Mouse (Mus musculus) hindbrain, embryonic 11.5 days (tissue): ENCODE data around the gene Mbnl2. TPM values are rescaled to one million over a fixed set of nuclear protein-coding genes. Genes with fewer than 3 reads are reported as not detected.
A peak's percentile ranks its signal among the peaks of the same experiment; 100 is the strongest.
"Not testable (repeated sequence)": the region's sequence is repeated elsewhere in the genome, so short reads cannot be mapped to it uniquely, and the experiment has no call there.

ENCODE experiments used
- ATAC-seq: fragments of 200-750 bp; cut with Nextera tagmentation; 2 replicates; pipeline ENCODE4 v1.8.0; 2017; ENCODE audit warnings: mild to moderate bottlenecking, moderate TSS enrichment, moderate library complexity; ENCODE audit not compliant: low FRiP score
- DNase-seq: peaks from one replicate; pipeline ENCODE4 v3.0.0-alpha.2; 2015; ENCODE audit warnings: low spot score
- H3K27ac ChIP-seq: fragments of 300-500 bp; sonication (generic); 2 replicates; pipeline ENCODE4 v1.5.1; 2014; ENCODE audit warnings: mild to moderate bottlenecking, low read depth, low read length
- H3K27me3 ChIP-seq: fragments of 300-500 bp; sonication (generic); 2 replicates; pipeline ENCODE4 v1.6.1; 2014; ENCODE audit warnings: mild to moderate bottlenecking, low read length, moderate library complexity, mixed read lengths; ENCODE audit not compliant: control insufficient read depth, insufficient read depth
- H3K36me3 ChIP-seq: fragments of 300-500 bp; sonication (generic); 2 replicates; pipeline ENCODE4 v1.6.1; 2014; ENCODE audit warnings: mild to moderate bottlenecking, low read length, moderate library complexity, mixed read lengths; ENCODE audit not compliant: control insufficient read depth, insufficient read depth
- H3K4me1 ChIP-seq: fragments of 300-500 bp; sonication (generic); replicated peaks from 2 replicates; pipeline ENCODE4 v1.6.1; 2014; ENCODE audit warnings: low read length, mixed read lengths; ENCODE audit not compliant: control insufficient read depth, insufficient read depth
- H3K4me2 ChIP-seq: fragments of 300-500 bp; sonication (generic); replicated peaks from 2 replicates; pipeline ENCODE4 v1.6.1; 2014; ENCODE audit warnings: mild to moderate bottlenecking, low read depth, low read length
- H3K4me3 ChIP-seq: fragments of 300-500 bp; sonication (generic); 2 replicates; pipeline ENCODE4 v1.5.1; 2014; ENCODE audit warnings: low read depth, low read length
- H3K9ac ChIP-seq: fragments of 300-500 bp; sonication (generic); 2 replicates; pipeline ENCODE4 v1.6.1; 2014; ENCODE audit warnings: low read depth, low read length
- H3K9me3 ChIP-seq: fragments of 300-500 bp; sonication (generic); 2 replicates; pipeline ENCODE4 v1.6.1; 2016; ENCODE audit warnings: low read length; ENCODE audit not compliant: control insufficient read depth
- WGBS: fragments of 180-500 bp; shearing (Covaris S2); extraction: QIAGEN DNeasy Blood & Tissue Kit; methylation state at CpG from one replicate; pipeline ENCODE4 v1.1.7; 2014; 5-methylcytosine and 5-hydroxymethylcytosine counted together
- polyA plus RNA-seq: library from polyadenylated mRNA; unstranded; fragments of >200 nt; fragmentation: Nextera tagmentation; extraction: Ambion mirVana; gene quantifications from 2 replicates; pipeline ENCODE4 v1.2.1, GENCODE M21; 2014

The Mbnl2 gene
- polyA plus RNA-seq, 1 experiment from 2014 or later: 50.1 TPM

DNA sequence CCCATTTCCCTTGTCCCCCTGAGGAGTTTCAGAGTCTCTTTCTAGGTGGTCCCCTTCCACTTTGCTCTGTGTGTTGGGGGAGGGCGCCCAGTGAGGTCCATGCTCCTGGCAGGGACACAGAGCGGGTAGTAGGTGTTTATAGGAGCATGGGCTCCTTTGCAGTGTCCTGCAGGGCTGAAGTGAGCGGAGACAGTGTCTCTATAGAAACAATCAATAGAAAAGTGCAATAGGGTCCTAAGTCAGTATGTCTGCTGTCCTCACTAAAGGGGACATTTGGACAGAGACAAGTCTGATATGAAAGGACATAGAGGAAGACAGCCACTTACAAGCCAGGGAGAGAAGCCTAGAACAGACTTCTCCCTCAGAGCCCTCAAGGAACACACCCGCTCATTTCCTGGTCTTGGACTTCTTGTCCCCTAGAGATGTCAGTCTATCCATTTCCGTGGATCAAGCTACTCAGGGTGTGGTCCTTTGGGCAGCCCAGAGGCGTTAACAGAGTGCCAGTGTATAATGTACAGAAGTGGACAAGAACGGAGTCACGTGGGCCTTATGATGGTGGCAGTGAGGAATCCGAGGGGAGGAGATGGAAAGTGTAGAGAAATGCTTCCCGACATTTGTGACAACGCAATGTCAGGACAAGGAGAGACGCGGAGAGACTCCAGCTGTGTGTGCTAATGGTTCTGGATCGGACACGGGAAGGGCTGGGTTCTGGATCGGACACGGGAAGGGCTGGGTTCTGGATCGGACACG lies 82.0 kb downstream of the Mbnl2 start:
- H3K9me3 ChIP-seq: no peaks in the 10 kb centered on the region
- 94% methylated on average over 17 of the region's 19 CpGs for WGBS
- H3K4me2 ChIP-seq: no peak overlapping the region
- no peak for DNase-seq
- no peaks in the 10 kb centered on the region; the same call in 1 of the 2 replicates for H3K27me3 ChIP-seq
- H3K27ac ChIP-seq: no peak overlapping the region
- H3K4me3 ChIP-seq: no peak overlapping the region
- H3K4me1 ChIP-seq: peaks cover 4% of the 10 kb centered on the region; the same call in 1 of the 2 replicates
- no peak overlapping the region for H3K9ac ChIP-seq
- ATAC-seq: no peak
- no peaks in the 10 kb centered on the region for H3K36me3 ChIP-seq

GRCm38 (mm10) chr14:120359608-120360007 lies 84.1 kb downstream of the Mbnl2 start:
- not testable (repeated sequence) for H3K4me3 ChIP-seq, ATAC-seq, H3K4me2 ChIP-seq, H3K4me1 ChIP-seq, H3K9ac ChIP-seq, H3K27me3 ChIP-seq, DNase-seq, H3K27ac ChIP-seq, H3K9me3 ChIP-seq, H3K36me3 ChIP-seq
- 99% methylated on average over 8 of the region's 8 CpGs for WGBS

DNA sequence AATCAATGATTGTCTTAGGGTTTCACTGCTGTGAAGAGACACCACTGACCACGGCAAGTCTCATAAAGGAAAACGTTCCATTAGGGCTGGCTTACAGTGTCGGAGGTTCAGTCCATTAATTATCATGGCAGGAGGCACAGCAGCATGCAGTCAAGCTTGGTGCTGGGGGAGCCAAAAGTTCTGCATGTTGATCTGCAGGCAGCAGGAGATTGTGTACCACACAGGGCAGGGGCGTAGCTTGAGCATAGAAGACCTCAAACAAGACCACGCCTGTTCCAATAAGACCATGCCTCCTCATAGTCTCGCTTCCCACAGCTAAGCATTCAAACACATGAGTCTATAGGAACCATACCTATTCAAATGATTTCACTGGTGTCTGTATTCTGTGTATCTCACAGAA lies 85.7 kb downstream of the Mbnl2 start:
- DNase-seq: no peak
- H3K9ac ChIP-seq: no peak overlapping the region
- ATAC-seq: no peak
- no peak overlapping the region for H3K4me2 ChIP-seq
- no peaks in the 10 kb centered on the region for H3K36me3 ChIP-seq
- H3K9me3 ChIP-seq: no peaks in the 10 kb centered on the region
- no peak overlapping the region for H3K27ac ChIP-seq
- H3K27me3 ChIP-seq: no peaks in the 10 kb centered on the region
- H3K4me3 ChIP-seq: no peak overlapping the region
- no peaks in the 10 kb centered on the region for H3K4me1 ChIP-seq
- WGBS: 80% methylated on average over 6 of the region's 6 CpGs

DNA sequence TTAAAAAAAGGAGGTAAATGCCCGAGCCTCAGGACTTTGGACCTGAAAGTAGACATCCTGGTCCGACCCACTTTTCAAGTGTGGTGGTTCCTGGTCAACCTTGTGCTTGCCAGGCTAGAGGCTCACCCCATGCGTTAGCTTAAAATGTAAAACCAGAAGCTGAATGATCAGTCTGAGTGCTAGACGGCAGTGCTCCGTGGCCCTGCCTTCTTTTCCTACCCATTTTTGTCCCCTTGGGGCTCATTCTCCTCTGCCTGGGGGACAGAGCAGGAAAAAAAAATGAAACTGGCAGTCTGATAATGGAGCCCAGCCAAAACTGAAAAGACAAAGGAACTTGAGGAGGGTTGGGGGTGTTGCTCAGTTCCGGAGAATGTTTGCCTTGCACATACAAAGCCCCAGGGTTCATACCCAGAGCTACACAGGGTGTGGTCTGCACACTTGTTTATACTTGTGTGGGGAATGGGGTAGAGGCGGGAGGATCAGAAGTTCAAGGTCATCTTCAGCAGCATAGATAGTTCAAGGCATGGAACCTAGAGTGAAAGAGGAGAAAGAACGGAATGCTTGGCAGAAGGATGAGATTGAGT lies 87.0 kb downstream of the Mbnl2 start:
- Histone ChIP-seq H3K4me3 (no peak overlapping the region), H3K27ac (no peak overlapping the region), H3K27me3 (no peaks in the 10 kb centered on the region), H3K4me1 (no peaks in the 10 kb centered on the region), H3K4me2 (no peak overlapping the region), H3K9me3 (no peaks in the 10 kb centered on the region), H3K36me3 (no peaks in the 10 kb centered on the region), H3K9ac (no peak overlapping the region)
- peak; percentile 45 for ATAC-seq
- 77% methylated on average over 8 of the region's 8 CpGs for WGBS
- no peak for DNase-seq

- ATAC-seq (no peak), DNase-seq (no peak)
- Histone ChIP-seq H3K4me1 (no peaks in the 10 kb centered on the region), H3K4me2 (no peak overlapping the region), H3K27ac (no peak overlapping the region), H3K9ac (no peak overlapping the region), H3K27me3 (no peaks in the 10 kb centered on the region), H3K4me3 (no peak overlapping the region), H3K9me3 (no peaks in the 10 kb centered on the region), H3K36me3 (no peaks in the 10 kb centered on the region)
- WGBS: 63% methylated on average over 8 of the region's 8 CpGs
Observed at GRCm38 (mm10) chr14:120363090-120363818, 87.8 kb downstream of the Mbnl2 start.

GRCm38 (mm10) chr14:120365088-120365487 lies 89.6 kb downstream of the Mbnl2 start:
- H3K27ac ChIP-seq: no peak overlapping the region
- H3K4me2 ChIP-seq: no peak overlapping the region
- no peak overlapping the region for H3K9ac ChIP-seq
- H3K4me1 ChIP-seq: no peaks in the 10 kb centered on the region
- DNase-seq (no peak), ATAC-seq (no peak)
- no peaks in the 10 kb centered on the region for H3K36me3 ChIP-seq
- H3K4me3 ChIP-seq: no peak overlapping the region
- no peaks in the 10 kb centered on the region for H3K27me3 ChIP-seq
- WGBS: 92% methylated on average over 4 of the region's 4 CpGs
- H3K9me3 ChIP-seq: no peaks in the 10 kb centered on the region

DNA sequence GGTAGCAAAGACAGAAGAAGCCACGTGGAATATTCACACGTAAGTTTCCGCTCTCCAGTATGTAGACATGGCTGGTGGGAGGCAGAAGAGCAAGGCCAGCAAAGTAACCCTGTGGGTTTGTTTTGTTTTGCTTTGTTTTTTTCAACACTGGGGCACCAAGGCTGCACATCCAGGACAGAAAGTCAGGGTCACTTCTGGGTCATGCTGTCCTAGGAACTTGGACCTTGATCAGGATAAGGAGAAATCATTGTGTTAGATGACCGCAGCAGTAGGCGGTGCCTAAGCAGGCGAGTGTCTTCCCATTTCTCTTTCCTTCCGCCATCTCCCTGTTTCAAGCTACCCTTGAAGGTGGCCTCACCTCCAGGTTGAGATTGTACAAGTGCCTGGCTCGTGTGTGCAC lies 91.5 kb downstream of the Mbnl2 start:
- Histone ChIP-seq H3K4me1 (no peaks in the 10 kb centered on the region), H3K36me3 (no peaks in the 10 kb centered on the region), H3K27ac (no peak overlapping the region), H3K27me3 (no peaks in the 10 kb centered on the region), H3K9ac (no peak overlapping the region), H3K9me3 (no peaks in the 10 kb centered on the region), H3K4me2 (no peak overlapping the region), H3K4me3 (no peak overlapping the region)
- no peak for DNase-seq
- no peak for ATAC-seq
- 94% methylated on average over 8 of the region's 8 CpGs for WGBS

- DNase-seq (no peak), ATAC-seq (no peak)
- H3K4me3 ChIP-seq: no peak overlapping the region
- H3K27ac ChIP-seq: no peak overlapping the region
- no peaks in the 10 kb centered on the region for H3K4me1 ChIP-seq
- 91% methylated on average over 4 of the region's 4 CpGs for WGBS
- no peaks in the 10 kb centered on the region for H3K36me3 ChIP-seq
- no peak overlapping the region for H3K4me2 ChIP-seq
- H3K9me3 ChIP-seq: no peaks in the 10 kb centered on the region
- H3K27me3 ChIP-seq: no peaks in the 10 kb centered on the region
- no peak overlapping the region for H3K9ac ChIP-seq
Observed at GRCm38 (mm10) chr14:120367589-120367988, 92.1 kb downstream of the Mbnl2 start.
